Mouse (Mus musculus): ENCODE data around the gene Sh3pxd2a.

DNA sequence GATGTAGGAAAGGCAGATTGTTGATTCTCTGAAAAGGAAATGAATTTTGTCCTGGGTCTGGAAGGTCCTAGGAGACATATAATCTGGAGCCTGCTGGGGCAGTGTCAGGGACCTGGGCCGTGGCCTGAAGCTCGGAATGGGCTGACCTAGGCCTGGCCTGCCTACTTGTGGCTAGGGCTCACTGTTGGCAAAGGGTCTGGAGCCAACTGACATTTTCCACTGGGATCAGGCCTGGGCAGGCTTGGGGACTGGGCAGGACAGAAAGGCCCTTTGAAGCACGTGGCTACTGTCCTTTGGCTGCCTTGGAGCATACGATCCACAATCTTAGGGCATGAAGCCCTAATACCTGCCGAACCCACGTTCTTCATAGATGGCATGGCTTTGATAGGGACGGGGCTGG is 234.1 kb downstream of the Sh3pxd2a start:
- TF ChIP-seq CTCF (IDR thresholded peaks at IDR 0.05; ENCODE audit: low read depth): no peak
- no peak for TF ChIP-seq EP300 (IDR thresholded peaks at IDR 0.05; ENCODE audit: low read depth)

Measured in heart, postnatal 0 days (tissue).